Mouse (Mus musculus) ES-Bruce4 (cell line): Measurements from ENCODE around the gene Spin1.

ENCODE experiments used
- CTCF ChIP-seq: IDR thresholded peaks from one replicate; pipeline ENCODE4 v1.8.1; 2011; ENCODE audit warnings: low read depth, low read length
- EP300 ChIP-seq: IDR thresholded peaks from 2 replicates; pipeline ENCODE4 v1.6.1; 2011; ENCODE audit warnings: low read depth, low read length; ENCODE audit not compliant: insufficient read depth

- TF ChIP-seq EP300 (no peak), CTCF (no peak)
These were observed 69.5 kb downstream of the Spin1 start for GRCm38 (mm10) chr13:51170215-51170614.
